25 mouse cellular contexts compared by ENCODE assay signal in the genomic region with DNA sequence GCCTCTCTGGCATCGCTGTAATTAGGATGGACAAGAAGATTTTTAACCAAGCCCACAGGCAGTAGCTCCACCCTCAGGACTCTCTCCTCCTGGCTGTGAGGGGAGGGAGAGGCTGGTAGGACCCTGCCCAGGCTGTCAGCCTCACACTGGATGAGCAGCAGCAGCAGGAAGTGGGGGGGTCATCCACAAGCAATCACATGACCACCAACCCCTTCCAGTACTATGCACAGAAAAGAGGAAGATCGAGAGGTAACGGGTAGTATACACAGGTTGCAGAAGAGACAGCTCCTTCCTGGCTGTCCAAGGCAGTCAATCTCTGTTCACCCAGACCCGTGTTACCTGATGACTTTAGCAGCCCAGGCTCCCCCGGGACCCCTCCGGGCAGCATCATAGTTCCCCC. TPM values are rescaled to one million over a fixed set of nuclear protein-coding genes. Genes with fewer than 3 reads are reported as not detected.
DNase-seq lines count a peak whose midpoint lies in the region; ATAC-seq and TF ChIP-seq lines count a peak whose summit lies in the region.
"Had no signal": no experiment of that assay in that cellular context is flagged by ENCODE, and none has a peak within 500 bp of the region (broad histone marks: within the 10 kb centered on the region; RNA-seq: fewer than 3 reads in every experiment).

No protein-coding gene starts in this region.

- H3K4me3 ChIP-seq in kidney, postnatal 0 days (replicated peaks; ENCODE audit: low read depth, low read length): no peak overlapping the region
- H3K4me3 ChIP-seq in kidney, embryonic 16.5 days (ENCODE audit: low read length): no peak overlapping the region
- no peak overlapping the region for H3K4me3 ChIP-seq in spleen, adult 2 months (ENCODE audit: extremely low read depth, insufficient read depth, insufficient read length)
- H3K4me3 ChIP-seq: forebrain, embryonic 10.5 days; heart, adult 2 months; hindbrain, embryonic 13.5 days; layer of hippocampus, adult 2 months; midbrain, embryonic 15.5 days had no signal

- TF ChIP-seq CTCF in kidney, postnatal 0 days (IDR thresholded peaks at IDR 0.05; ENCODE audit: low read depth): no peak
- TF ChIP-seq CTCF in spleen, adult 2 months (IDR thresholded peaks at IDR 0.05; ENCODE audit: extremely low read depth, insufficient read depth, insufficient read length, insufficient replicate concordance): no peak

- 0 out of 2 replicates have a peak overlapping the region, but pooled peaks have one; percentile 31 for H3K9ac ChIP-seq in kidney, postnatal 0 days (ENCODE audit: low read depth, low read length)
- H3K9ac ChIP-seq in kidney, embryonic 16.5 days (replicated peaks; ENCODE audit: low read length): no peak overlapping the region
- H3K9ac ChIP-seq: hindbrain, embryonic 13.5 days; lung, embryonic 14.5 days; midbrain, embryonic 15.5 days had no signal

- no peaks in the 10 kb centered on the region for H3K9me3 ChIP-seq in kidney, postnatal 0 days (replicated peaks; ENCODE audit: low read length)
- no peaks in the 10 kb centered on the region for H3K9me3 ChIP-seq in kidney, embryonic 16.5 days (ENCODE audit: low read length)
- H3K9me3 ChIP-seq: forebrain, embryonic 10.5 days; hindbrain, embryonic 13.5 days; midbrain, embryonic 15.5 days had no signal

- H3K27ac ChIP-seq in kidney, postnatal 0 days: no peak overlapping the region
- H3K27ac ChIP-seq in kidney, embryonic 16.5 days (ENCODE audit: low read length): no peak overlapping the region
- H3K27ac ChIP-seq in spleen, adult 2 months (ENCODE audit: insufficient read depth, low read length): peak overlapping the region; percentile 63
- H3K27ac ChIP-seq: forebrain, embryonic 10.5 days; heart, adult 2 months; hindbrain, embryonic 13.5 days; layer of hippocampus, adult 2 months; midbrain, embryonic 15.5 days had no signal

- WGBS in kidney, postnatal 0 days: 64% methylated on average over 6 of the region's 6 CpGs
- 71% methylated on average over 6 of the region's 6 CpGs for WGBS in kidney, embryonic 16.5 days
- 4% methylated on average over 6 of the region's 6 CpGs for WGBS in spleen, adult 2 months

- no peak for DNase-seq in kidney, postnatal 0 days (ENCODE audit: low spot score)
- peak; percentile 39 to 40 for DNase-seq in B cell, adult 2 months
- peak; percentile 20 to 35 for DNase-seq in spleen, adult 2 months (ENCODE audit: low read depth in 1 of 2, low spot score in 2 of 2)
- DNase-seq in ovary, postnatal 14 days (ENCODE audit: low spot score): no peak
- no peak for DNase-seq in ovary, postnatal 10 days (ENCODE audit: low spot score)
- DNase-seq: gastrocnemius, postnatal 10 days; heart, adult 2 months; kidney, postnatal 10 days; left cerebral cortex, postnatal 4 days; lung, embryonic 14.5 days; right cerebral cortex, postnatal 14 days; thymus, adult 18-20 months had no signal

- H3K4me2 ChIP-seq in kidney, postnatal 0 days (ENCODE audit: low read length): no peak overlapping the region
- no peak overlapping the region for H3K4me2 ChIP-seq in kidney, embryonic 16.5 days (replicated peaks; ENCODE audit: low read depth, low read length)
- H3K4me2 ChIP-seq: hindbrain, embryonic 13.5 days; liver, embryonic 11.5 days; lung, embryonic 14.5 days; midbrain, embryonic 15.5 days had no signal

- H3K27me3 ChIP-seq in kidney, postnatal 0 days (ENCODE audit: insufficient read depth, low read length): no peaks in the 10 kb centered on the region
- no peaks in the 10 kb centered on the region for H3K27me3 ChIP-seq in kidney, embryonic 16.5 days (ENCODE audit: insufficient read depth, low read length)
- H3K27me3 ChIP-seq in spleen, adult 2 months (ENCODE audit: control insufficient read depth, insufficient read depth, low read length): no peaks in the 10 kb centered on the region
- H3K27me3 ChIP-seq: midbrain, embryonic 15.5 days had no signal

- no peak for TF ChIP-seq POLR2A in spleen, adult 2 months (IDR thresholded peaks at IDR 0.05; ENCODE audit: low read depth, low read length)

- H3K4me1 ChIP-seq in kidney, postnatal 0 days (replicated peaks; ENCODE audit: insufficient read depth, low read length): no peaks in the 10 kb centered on the region
- H3K4me1 ChIP-seq in kidney, embryonic 16.5 days (ENCODE audit: insufficient read depth, low read length): peaks cover 9% of the 10 kb centered on the region
- H3K4me1 ChIP-seq in spleen, adult 2 months (ENCODE audit: control insufficient read depth, insufficient read depth, insufficient read length): peaks cover 8% of the 10 kb centered on the region; the same call in 1 of the 2 replicates

- H3K36me3 ChIP-seq in kidney, postnatal 0 days (ENCODE audit: insufficient read depth, low read length): no peaks in the 10 kb centered on the region
- peaks cover 7% of the 10 kb centered on the region for H3K36me3 ChIP-seq in kidney, embryonic 16.5 days (ENCODE audit: insufficient read depth, low read length)
- H3K36me3 ChIP-seq in spleen, adult 2 months (ENCODE audit: control insufficient read depth, insufficient read depth, low read length): 0 out of 2 replicates have a peak, but pooled peaks cover 1% of the 10 kb centered on the region
- H3K36me3 ChIP-seq: midbrain, embryonic 15.5 days had no signal

- no peak for ATAC-seq in kidney, postnatal 0 days (replicated peaks; ENCODE audit: low FRiP score, low read depth)
- no peak for ATAC-seq in kidney, embryonic 16.5 days (ENCODE audit: low FRiP score, low TSS enrichment)
- peak; percentile 70 to 79 for ATAC-seq in hematopoietic stem cell, adult 5-6 weeks (replicated peaks in 1 of 2; ENCODE audit: insufficient read depth in 1 of 2, low FRiP score in 2 of 2, low TSS enrichment in 1 of 2, low read depth in 1 of 2, poor library complexity in 2 of 2, severe bottlenecking in 2 of 2)
- ATAC-seq: intestine, embryonic 16.5 days; midbrain, embryonic 15.5 days had no signal

RNA-seq across cellular contexts. Expression of gene Saal1, which starts 1.8 kb away (rescaled TPM):
- polyA plus RNA-seq in kidney, postnatal 0 days (2015; fragmentation: Nextera tagmentation; extraction: Ambion mirVana): 20.3 and 23.1 TPM in 2 replicates
- 33.3 and 34.1 TPM in 2 replicates for polyA plus RNA-seq in kidney, embryonic 16.5 days (2015; fragmentation: Nextera tagmentation; extraction: Ambion mirVana)
- total RNA-seq in hematopoietic stem cell, adult 5-6 weeks (2017): 15.9 and 21.5 TPM in 2 replicates
- polyA plus RNA-seq in spleen, adult 2 months (2012; rRNA removed): 5.0 and 5.8 TPM in 2 replicates

RNA-seq across cellular contexts. Expression of gene Saa3, which starts 3.2 kb away (rescaled TPM):
- polyA plus RNA-seq in kidney, postnatal 0 days (2015; fragmentation: Nextera tagmentation; extraction: Ambion mirVana): 0.32 and 0.49 TPM in 2 replicates
- polyA plus RNA-seq in kidney, embryonic 16.5 days (2015; fragmentation: Nextera tagmentation; extraction: Ambion mirVana): 0.57 TPM in 1 of 2 replicates, not detected in the other
- not detected in 2 replicates for total RNA-seq in hematopoietic stem cell, adult 5-6 weeks (2017)
- polyA plus RNA-seq in spleen, adult 2 months (2012; rRNA removed): 0.21 and 0.33 TPM in 2 replicates
- total RNA-seq: gastrocnemius, postnatal 10 days; layer of hippocampus, adult 2 months; left cerebral cortex, adult 18-20 months; left cerebral cortex, postnatal 4 days had no signal
- polyA plus RNA-seq: stomach, embryonic 14.5 days had no signal

RNA-seq across cellular contexts. Expression of gene Saa4, which starts 20.2 kb away (rescaled TPM):
- polyA plus RNA-seq in kidney, postnatal 0 days (2015; fragmentation: Nextera tagmentation; extraction: Ambion mirVana): not detected in 2 replicates
- polyA plus RNA-seq in kidney, embryonic 16.5 days (2015; fragmentation: Nextera tagmentation; extraction: Ambion mirVana): 0.08 TPM in 1 of 2 replicates, not detected in the other
- not detected in 2 replicates for total RNA-seq in hematopoietic stem cell, adult 5-6 weeks (2017)
- polyA plus RNA-seq in spleen, adult 2 months (2012; rRNA removed): not detected in 2 replicates
- total RNA-seq: gastrocnemius, postnatal 10 days; heart, adult 2 months; layer of hippocampus, adult 2 months; left cerebral cortex, adult 18-20 months; left cerebral cortex, postnatal 4 days had no signal
- polyA plus RNA-seq: C2C12; embryonic facial prominence, embryonic 14.5 days; forebrain, embryonic 10.5 days; heart, adult 2 months; heart, postnatal 0 days; hindbrain, embryonic 13.5 days; lung, embryonic 14.5 days; midbrain, embryonic 15.5 days; stomach, embryonic 14.5 days had no signal

RNA-seq across cellular contexts. Expression of gene Saa1, which starts 30.5 kb away (rescaled TPM):
- 2.1 and 3.7 TPM in 2 replicates for polyA plus RNA-seq in kidney, postnatal 0 days (2015; fragmentation: Nextera tagmentation; extraction: Ambion mirVana)
- polyA plus RNA-seq in kidney, embryonic 16.5 days (2015; fragmentation: Nextera tagmentation; extraction: Ambion mirVana): 2.3 and 2.5 TPM in 2 replicates
- total RNA-seq in hematopoietic stem cell, adult 5-6 weeks (2017): not detected in 2 replicates
- not detected in 2 replicates for polyA plus RNA-seq in spleen, adult 2 months (2012; rRNA removed)
- total RNA-seq: heart, adult 2 months; layer of hippocampus, adult 2 months; left cerebral cortex, adult 18-20 months; left cerebral cortex, postnatal 4 days had no signal
- polyA plus RNA-seq: C2C12; embryonic facial prominence, embryonic 14.5 days; heart, adult 2 months; heart, postnatal 0 days; hindbrain, embryonic 13.5 days; lung, embryonic 14.5 days had no signal

RNA-seq across cellular contexts. Expression of gene Saa2, which starts 39.3 kb away (rescaled TPM):
- polyA plus RNA-seq in kidney, postnatal 0 days (2015; fragmentation: Nextera tagmentation; extraction: Ambion mirVana): 0.28 and 0.50 TPM in 2 replicates
- polyA plus RNA-seq in kidney, embryonic 16.5 days (2015; fragmentation: Nextera tagmentation; extraction: Ambion mirVana): 0.63 TPM in 1 of 2 replicates, not detected in the other
- total RNA-seq in hematopoietic stem cell, adult 5-6 weeks (2017): not detected in 2 replicates
- polyA plus RNA-seq in spleen, adult 2 months (2012; rRNA removed): not detected in 2 replicates
- total RNA-seq: gastrocnemius, postnatal 10 days; heart, adult 2 months; layer of hippocampus, adult 2 months; left cerebral cortex, adult 18-20 months; left cerebral cortex, postnatal 4 days had no signal
- polyA plus RNA-seq: embryonic facial prominence, embryonic 14.5 days; heart, adult 2 months; heart, postnatal 0 days; hindbrain, embryonic 13.5 days; intestine, embryonic 16.5 days; liver, embryonic 11.5 days; lung, embryonic 14.5 days; midbrain, embryonic 15.5 days; stomach, embryonic 14.5 days had no signal

Comparison
In these comparisons a context has a peak if more than half of its experiments do, and no peak if none do; other contexts are left out.
1. ATAC-seq: peak in hematopoietic stem cell, adult 5-6 weeks (2 of 2); none in kidney, postnatal 0 days (single experiment) and kidney, embryonic 16.5 days (single experiment).
2. DNase-seq: peak in B cell, adult 2 months (2 of 2) and spleen, adult 2 months (2 of 2); none in kidney, postnatal 0 days (single experiment), ovary, postnatal 14 days (single experiment) and ovary, postnatal 10 days (single experiment).